Mouse (Mus musculus) heart, adult 18-20 months (tissue): ENCODE measurements around the gene Daam2. TPM values are rescaled to one million over a fixed set of nuclear protein-coding genes. Genes with fewer than 3 reads are reported as not detected.
"Not testable (repeated sequence)": the region's sequence is repeated elsewhere in the genome, so short reads cannot be mapped to it uniquely, and the experiment has no call there.

ENCODE experiments used
- DNase-seq, 2 experiments: peaks; one replicate each; pipeline ENCODE4 v3.0.0; 2021 to 2022; ENCODE audit warnings: mixed read lengths in 1 of 2
- total RNA-seq, 2 experiments: library from RNA; stranded (reverse); gene quantifications; 2 replicates each; pipeline ENCODE4 v1.2.3; 2021

Gene Daam2
- total RNA-seq, 2 experiments from 2014 or later: 5.9 to 7.2 TPM

GRCm38 (mm10) chr17:49481876-49482275 is 82.3 kb downstream of the Daam2 start:
- DNase-seq: no peak

GRCm38 (mm10) chr17:49477370-49477769 is 86.8 kb downstream of the Daam2 start:
- DNase-seq: no peak

- no peak for DNase-seq
These were observed 89.0 kb downstream of the Daam2 start for GRCm38 (mm10) chr17:49475174-49475573.

GRCm38 (mm10) chr17:49474051-49474450 is 90.1 kb downstream of the Daam2 start:
- DNase-seq: no peak

GRCm38 (mm10) chr17:49472626-49473025 is 91.5 kb downstream of the Daam2 start:
- DNase-seq: peak; percentile 23 to 51

- peak; percentile 61 to 89 for DNase-seq
These were observed 95.9 kb downstream of the Daam2 start for GRCm38 (mm10) chr17:49468223-49468622.

- no peak for DNase-seq
These were observed 99.3 kb downstream of the Daam2 start for GRCm38 (mm10) chr17:49464884-49465283.

- no peak for DNase-seq
These were observed 105.8 kb downstream of the Daam2 start for GRCm38 (mm10) chr17:49458386-49458785.

GRCm38 (mm10) chr17:49457833-49458232 is 106.3 kb downstream of the Daam2 start:
- DNase-seq: no peak

- no peak for DNase-seq
These were observed 107.8 kb downstream of the Daam2 start for GRCm38 (mm10) chr17:49456334-49456733.

- DNase-seq: no peak
These were observed 113.2 kb downstream of the Daam2 start for GRCm38 (mm10) chr17:49450922-49451321.

- DNase-seq: no peak
These were observed 114.9 kb downstream of the Daam2 start for GRCm38 (mm10) chr17:49449230-49449608.

- peak; percentile 38 for DNase-seq
These were observed 115.4 kb downstream of the Daam2 start for GRCm38 (mm10) chr17:49448570-49449229.

- not testable (repeated sequence) for DNase-seq
These were observed 121.3 kb downstream of the Daam2 start for GRCm38 (mm10) chr17:49442841-49443240.

- no peak for DNase-seq
These were observed 123.6 kb downstream of the Daam2 start for GRCm38 (mm10) chr17:49440331-49441130.

GRCm38 (mm10) chr17:49439706-49440105 is 124.4 kb downstream of the Daam2 start:
- no peak for DNase-seq

GRCm38 (mm10) chr17:49438822-49439574 is 125.1 kb downstream of the Daam2 start:
- no peak for DNase-seq

- not testable (repeated sequence) for DNase-seq
These were observed 126.8 kb downstream of the Daam2 start for GRCm38 (mm10) chr17:49437306-49437705.

GRCm38 (mm10) chr17:49436631-49437030 is 127.5 kb downstream of the Daam2 start:
- no peak for DNase-seq

GRCm38 (mm10) chr17:49435081-49435480 is 129.1 kb downstream of the Daam2 start:
- no peak for DNase-seq

- no peak for DNase-seq
These were observed 129.9 kb downstream of the Daam2 start for GRCm38 (mm10) chr17:49434236-49434635.

GRCm38 (mm10) chr17:49433071-49433470 is 131.1 kb downstream of the Daam2 start:
- no peak for DNase-seq
